Mouse (Mus musculus) adrenal gland, postnatal 36 days (tissue): ENCODE measurements around the gene Clcc1. TPM values are rescaled to one million over a fixed set of nuclear protein-coding genes. Genes with fewer than 3 reads are reported as not detected.
A peak's percentile ranks its signal among the peaks of the same experiment; 100 is the strongest.
"Not testable (repeated sequence)": the region's sequence is repeated elsewhere in the genome, so short reads cannot be mapped to it uniquely, and the experiment has no call there.

ENCODE experiments used
- DNase-seq, 2 experiments: peaks; one replicate each; pipeline ENCODE4 v3.0.0; 2021; ENCODE audit warnings: mixed read lengths in 1 of 2
- long read RNA-seq, 2 experiments: library from polyadenylated mRNA; stranded (forward); transcript quantifications; one replicate each; pipeline ENCODE4 v2.0.0; 2021; ENCODE audit warnings: borderline sequencing depth in 2 of 2
- total RNA-seq, 2 experiments: library from RNA; stranded (reverse); gene quantifications; 2 replicates each; pipeline ENCODE4 v1.2.3; 2021

Clcc1 gene
- 10 to 100 TPM; 35.9 to 41.7 TPM for total RNA-seq
- long read RNA-seq, experiment 1, transcript Clcc1-202 (12 exons, 2,043 nt), result major isoform, 10 of 39 reads
- long read RNA-seq, experiment 1, partial matches to known transcripts, result 5 of 39 reads
- long read RNA-seq, experiment 1, other reads (novel, unspliced or antisense), result 24 of 39 reads
- long read RNA-seq, experiment 2, transcript Clcc1-202 (12 exons, 2,043 nt), result major isoform, 5 of 11 reads
- long read RNA-seq, experiment 2, partial matches to known transcripts, result 0 of 11 reads
- long read RNA-seq, experiment 2, other reads (novel, unspliced or antisense), result 6 of 11 reads

DNA sequence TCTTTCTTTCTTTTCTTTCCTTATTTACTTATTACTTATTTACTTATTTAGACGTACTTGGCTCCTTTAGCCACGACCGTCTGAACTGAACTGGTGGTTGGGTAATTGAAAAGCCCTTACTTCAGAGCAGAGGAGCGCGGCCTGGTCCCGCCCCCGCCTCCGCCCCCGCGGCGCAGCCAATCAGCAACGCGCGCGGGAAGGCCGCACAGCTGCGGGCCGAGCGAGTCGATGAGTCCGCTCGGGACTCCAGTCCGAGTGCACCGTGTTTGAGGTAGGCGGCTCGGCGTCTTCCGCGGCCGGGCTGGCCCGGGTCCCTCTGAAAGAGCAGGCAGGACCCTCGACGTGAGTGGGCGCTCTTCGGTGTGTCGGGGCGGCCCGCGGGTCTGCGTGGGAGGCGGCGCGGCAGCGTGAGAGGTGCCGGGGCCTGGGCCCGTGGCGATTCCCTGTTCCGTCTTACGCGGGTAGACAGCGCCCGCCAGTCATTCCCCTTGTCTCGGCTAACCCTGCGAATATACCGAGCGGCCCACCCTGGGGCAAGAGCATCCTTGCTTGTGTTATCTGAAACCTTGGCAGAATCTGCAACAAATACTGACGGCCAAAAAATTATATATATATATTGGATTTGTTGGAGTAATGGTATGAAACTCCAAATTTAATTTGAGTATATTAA lies at the start of gene Clcc1:
Gene Clcc1, plus strand, starts transcription at position 204 of the 670 bp plus-strand sequence.
- peak; percentile 97 to 98 for DNase-seq

- DNase-seq, result peak in 1 of 2 experiments; percentile 2
Observed at GRCm38 (mm10) chr3:108608906-108609305, 44.8 kb upstream of the Clcc1 start.

- no peak for DNase-seq
Observed at GRCm38 (mm10) chr3:108634761-108635160, 19.0 kb upstream of the Clcc1 start.

GRCm38 (mm10) chr3:108639412-108639811 lies 14.3 kb upstream of the Clcc1 start:
- DNase-seq, result no peak

GRCm38 (mm10) chr3:108640998-108641397 lies 12.7 kb upstream of the Clcc1 start:
- DNase-seq, result peak; percentile 19 to 33

- no peak for DNase-seq
Observed at GRCm38 (mm10) chr3:108644856-108645255, 8.9 kb upstream of the Clcc1 start.

- DNase-seq, result no peak
Observed at GRCm38 (mm10) chr3:108646036-108646435, 7.7 kb upstream of the Clcc1 start.

DNA sequence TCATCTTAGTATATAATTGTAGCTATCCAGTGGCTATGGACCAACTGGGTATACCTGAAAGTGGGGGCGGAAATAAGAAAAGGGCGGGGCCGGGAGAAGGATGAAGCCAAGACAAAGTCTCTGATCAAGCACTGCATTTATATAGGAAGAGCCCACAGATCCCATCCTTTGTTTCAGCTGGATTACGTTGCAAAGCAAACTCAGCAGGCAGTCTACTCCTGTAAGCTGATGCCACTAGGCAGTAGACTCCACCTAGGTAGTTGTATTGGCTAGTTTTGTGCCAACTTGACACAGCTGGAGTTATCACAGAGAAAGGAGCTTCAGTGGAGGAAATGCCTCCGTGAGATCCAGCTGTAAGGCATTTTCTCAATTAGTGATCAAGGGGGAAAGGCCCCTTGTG lies 6.0 kb upstream of the Clcc1 start:
- DNase-seq, result not testable (repeated sequence)

DNA sequence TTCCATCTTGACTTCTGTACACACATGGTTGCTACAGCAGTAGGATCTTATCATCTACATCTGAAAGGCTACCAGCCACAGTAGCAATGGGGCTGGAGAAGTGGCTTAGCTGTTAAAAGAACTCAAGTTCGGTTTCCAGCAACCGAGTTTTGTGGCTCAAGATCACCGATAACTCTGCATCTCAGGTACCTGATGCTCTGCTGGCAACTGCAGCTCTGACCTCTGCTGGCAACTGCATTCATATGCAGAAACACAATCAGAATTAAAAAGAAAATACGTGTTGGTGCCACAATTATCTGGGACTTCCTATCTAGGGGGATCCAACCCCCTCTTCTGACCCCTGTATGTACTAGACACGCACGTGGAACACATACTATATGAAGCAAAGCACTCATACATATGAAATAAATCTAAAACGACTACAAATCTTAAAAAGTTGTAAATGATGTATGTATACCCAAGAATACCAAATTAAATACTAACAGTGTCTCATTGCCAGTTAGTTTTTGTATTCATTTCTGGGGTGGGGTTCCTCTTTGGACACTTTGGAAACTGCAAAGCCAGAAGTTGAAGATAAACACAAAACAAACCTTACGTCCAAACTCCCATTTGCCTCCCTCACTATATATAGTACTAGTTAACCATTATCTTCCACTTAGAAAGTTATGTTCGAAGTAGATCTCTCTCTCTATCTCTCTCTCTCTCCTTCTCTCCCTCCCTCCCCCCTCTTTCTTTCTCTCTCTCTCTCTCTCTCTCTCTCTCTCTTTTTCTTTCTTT lies 659 bp upstream of the Clcc1 start:
- no peak for DNase-seq

GRCm38 (mm10) chr3:108654566-108654965 lies 853 bp downstream of the Clcc1 start:
- no peak for DNase-seq

- DNase-seq, result no peak
Observed at GRCm38 (mm10) chr3:108655486-108655885, 1.8 kb downstream of the Clcc1 start.

- DNase-seq, result no peak
Observed at GRCm38 (mm10) chr3:108658612-108659011, 4.9 kb downstream of the Clcc1 start.

GRCm38 (mm10) chr3:108660941-108661340 lies 7.2 kb downstream of the Clcc1 start:
- DNase-seq, result no peak

- peak; percentile 11 to 44 for DNase-seq
Observed at GRCm38 (mm10) chr3:108676616-108677015, 22.9 kb downstream of the Clcc1 start.

DNA sequence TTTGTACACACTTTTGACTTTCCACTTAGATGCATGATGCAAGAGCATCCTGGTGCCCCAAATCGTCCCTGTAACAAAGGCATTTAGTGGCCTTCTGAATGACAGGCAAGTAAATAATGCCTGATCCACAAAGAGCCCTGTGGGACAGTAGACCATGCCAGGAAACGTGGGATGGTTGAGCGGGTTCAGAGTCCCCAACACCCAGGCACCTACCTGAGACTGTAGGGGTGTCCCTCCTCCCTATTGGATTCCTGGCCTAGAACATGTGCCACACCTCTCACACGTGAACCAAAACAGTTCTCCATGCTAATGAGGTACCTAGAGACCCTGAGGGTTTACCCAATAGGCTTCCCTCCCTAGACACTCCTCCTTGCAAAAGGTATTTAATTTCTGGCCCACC lies 27.3 kb downstream of the Clcc1 start:
- DNase-seq, result no peak

DNA sequence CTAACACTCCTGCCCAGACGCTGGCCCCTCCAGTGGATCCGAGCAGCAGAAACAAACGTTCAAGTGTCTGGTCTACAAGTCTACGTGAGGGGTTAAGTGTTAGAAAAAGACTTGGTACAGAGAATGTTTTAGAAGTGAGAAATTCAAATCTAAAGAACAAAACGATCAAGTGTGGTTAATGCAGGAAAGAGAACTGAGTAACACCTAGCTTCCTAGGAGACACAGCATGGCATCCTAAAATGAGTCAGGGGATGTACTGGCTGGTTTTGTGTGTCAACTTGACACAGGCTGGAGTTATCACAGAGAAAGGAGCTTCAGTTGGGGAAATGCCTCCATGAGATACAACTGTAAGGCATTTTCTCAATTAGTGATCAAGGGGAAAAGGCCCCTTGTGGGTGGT lies 29.9 kb downstream of the Clcc1 start:
- not testable (repeated sequence) for DNase-seq

- no peak for DNase-seq
Observed at GRCm38 (mm10) chr3:108685701-108686100, 32.0 kb downstream of the Clcc1 start.

DNA sequence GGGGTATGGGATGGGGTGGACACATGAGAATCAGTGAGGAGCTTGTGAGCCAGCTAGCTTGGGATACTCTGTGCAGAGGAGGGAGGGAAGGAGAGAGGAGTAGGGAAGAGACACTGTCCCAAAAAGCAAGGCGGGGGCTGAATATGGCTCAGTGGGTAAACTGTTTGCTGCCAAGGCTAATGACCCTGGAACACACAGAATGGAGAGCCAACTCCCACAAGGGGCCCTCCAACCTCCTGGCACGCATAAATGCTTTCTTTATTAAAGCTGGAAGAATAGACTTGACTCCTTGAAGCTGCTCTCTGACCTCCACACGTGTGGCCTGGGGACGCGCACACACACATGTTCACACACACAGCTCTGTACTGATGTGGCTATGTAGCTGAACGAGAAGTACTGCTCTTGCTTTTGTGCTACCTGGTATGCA lies 35.3 kb downstream of the Clcc1 start:
- no peak for DNase-seq

DNA sequence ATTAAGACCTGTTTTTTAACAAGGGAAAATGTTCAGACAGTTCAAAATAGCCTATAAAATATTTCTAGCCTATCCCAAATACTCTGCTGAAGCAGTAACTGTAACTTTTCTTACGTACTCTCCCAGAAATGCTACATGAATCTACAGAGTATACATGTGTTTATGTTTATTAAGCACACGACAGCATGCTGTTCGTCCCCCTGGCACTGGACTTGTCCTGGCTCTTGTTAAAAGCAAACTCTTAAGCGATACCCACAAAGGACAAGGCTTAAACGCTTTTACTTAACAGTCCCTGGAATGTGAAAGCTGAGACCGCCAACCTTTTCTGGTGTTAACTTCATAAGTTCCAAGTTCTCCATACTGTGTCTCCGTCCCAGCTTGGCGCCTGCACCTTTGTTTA lies 35.7 kb downstream of the Clcc1 start:
- DNase-seq, result no peak

DNA sequence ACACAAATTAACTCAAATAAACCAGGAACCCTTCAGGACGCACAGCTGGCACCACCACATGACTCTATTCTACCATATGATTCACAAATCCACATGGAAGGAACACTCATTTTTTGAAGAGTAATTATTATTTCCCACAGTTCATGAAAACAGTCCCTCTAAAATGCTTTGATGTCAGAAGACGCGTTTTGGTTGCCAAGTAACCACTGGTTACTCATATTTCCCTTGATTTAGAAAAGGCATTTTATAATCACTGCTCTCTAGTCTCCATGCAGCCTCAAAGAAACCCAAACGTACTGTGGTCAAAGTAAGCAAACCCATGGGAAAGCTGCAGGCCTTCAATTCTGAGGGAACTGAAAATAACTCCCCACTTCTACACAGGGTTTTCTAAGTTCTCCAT lies 36.3 kb downstream of the Clcc1 start:
- peak in 1 of 2 experiments; percentile 18 for DNase-seq

GRCm38 (mm10) chr3:108694321-108694720 lies 40.6 kb downstream of the Clcc1 start:
- DNase-seq, result no peak

GRCm38 (mm10) chr3:108698662-108699061 lies 44.9 kb downstream of the Clcc1 start:
- no peak for DNase-seq

- DNase-seq, result no peak
Observed at GRCm38 (mm10) chr3:108699786-108700185, 46.1 kb downstream of the Clcc1 start.
